Mouse (Mus musculus): ENCODE measurements around the gene Foxi3.

Gene Foxi3

GRCm38 (mm10) chr6:70956285-70956912 lies at the start of gene Foxi3:
Gene Foxi3 (plus strand): TSS chr6:70956531.
- in situ Hi-C loops (cut with MboI) = no loop called here

DNA sequence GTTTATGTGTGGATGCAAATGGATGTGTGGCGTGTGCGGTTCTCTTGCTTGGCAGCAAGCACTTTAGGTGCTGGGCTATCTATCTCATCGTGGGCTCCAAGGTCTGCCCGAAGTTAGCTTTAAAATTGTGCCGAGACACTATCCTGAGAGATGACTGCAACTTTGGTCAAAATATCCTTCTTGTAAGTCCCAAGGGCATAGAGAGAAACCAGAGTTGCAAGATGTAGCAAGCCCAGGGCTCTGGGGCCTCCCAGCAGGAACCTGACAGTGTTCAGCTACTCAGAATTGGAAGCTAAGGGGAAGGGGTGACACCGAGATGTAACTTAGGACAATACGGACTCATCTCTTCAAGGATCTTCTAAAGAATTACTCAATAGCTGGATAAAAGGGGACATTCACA lies 46.8 kb upstream of the Foxi3 start:
- in situ Hi-C loops (cut with MboI) = no loop called here

DNA sequence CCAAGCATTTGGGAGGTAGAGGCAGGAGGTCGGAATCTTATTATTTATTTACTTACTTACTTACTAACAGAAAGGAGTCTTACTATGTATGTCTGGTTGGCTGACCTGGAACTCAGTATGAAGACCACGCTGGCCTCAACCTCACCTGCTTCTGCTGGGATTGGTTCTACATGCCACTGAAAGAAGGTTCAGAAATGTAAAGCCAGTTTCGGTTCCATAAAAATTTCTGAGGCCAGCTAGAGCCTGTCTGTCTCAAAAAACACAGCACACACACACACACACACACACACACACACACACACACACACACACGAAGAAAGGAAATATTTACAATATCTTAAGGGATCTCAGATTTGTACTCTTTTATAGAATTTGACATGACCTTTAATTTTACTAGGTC lies 46.0 kb upstream of the Foxi3 start:
- in situ Hi-C loops (cut with MboI) = no loop called here

GRCm38 (mm10) chr6:70911668-70912395 lies 44.5 kb upstream of the Foxi3 start:
- in situ Hi-C loops (cut with MboI) = no loop called here

- in situ Hi-C loops (cut with MboI) = no loop called here
Measured at GRCm38 (mm10) chr6:70912396-70912765, 44.0 kb upstream of the Foxi3 start.

- in situ Hi-C loops (cut with MboI) = no loop called here
Measured at GRCm38 (mm10) chr6:70918827-70919226, 37.5 kb upstream of the Foxi3 start, which contains the start of gene Tex37. Gene Tex37 (minus strand): TSS chr6:70918927.

- in situ Hi-C loops (cut with MboI) = no loop called here
Measured at GRCm38 (mm10) chr6:70921274-70922074, 34.9 kb upstream of the Foxi3 start.

- in situ Hi-C loops (cut with MboI) = no loop called here
Measured at GRCm38 (mm10) chr6:70931801-70932200, 24.5 kb upstream of the Foxi3 start.

DNA sequence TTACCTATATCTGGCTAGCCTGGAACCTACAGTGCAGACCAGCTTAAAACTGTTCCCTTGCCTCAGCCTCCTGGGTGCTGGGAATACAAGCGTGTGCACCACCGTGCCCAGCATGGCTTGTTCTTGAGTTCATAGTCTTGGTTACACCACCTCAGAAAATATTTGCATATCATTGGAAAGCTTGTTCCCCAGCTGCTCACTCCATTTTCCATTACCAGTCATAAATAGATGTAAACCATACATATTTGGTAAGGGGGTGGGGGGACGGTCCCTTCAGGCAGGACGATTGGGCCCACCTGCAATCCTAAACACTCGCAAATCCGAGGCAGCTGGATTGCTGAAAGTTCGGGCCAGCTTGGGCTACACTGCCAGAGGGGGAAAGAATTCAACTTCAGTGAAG lies 3.1 kb upstream of the Foxi3 start:
- in situ Hi-C loops (cut with MboI) = no loop called here

- in situ Hi-C loops (cut with MboI) = no loop called here
Measured at GRCm38 (mm10) chr6:70954040-70954439, 2.3 kb upstream of the Foxi3 start.

- in situ Hi-C loops (cut with MboI) = no loop called here
Measured at GRCm38 (mm10) chr6:70955291-70955800, 985 bp upstream of the Foxi3 start.

GRCm38 (mm10) chr6:70955841-70956240 lies 490 bp upstream of the Foxi3 start:
- in situ Hi-C loops (cut with MboI) = no loop called here

DNA sequence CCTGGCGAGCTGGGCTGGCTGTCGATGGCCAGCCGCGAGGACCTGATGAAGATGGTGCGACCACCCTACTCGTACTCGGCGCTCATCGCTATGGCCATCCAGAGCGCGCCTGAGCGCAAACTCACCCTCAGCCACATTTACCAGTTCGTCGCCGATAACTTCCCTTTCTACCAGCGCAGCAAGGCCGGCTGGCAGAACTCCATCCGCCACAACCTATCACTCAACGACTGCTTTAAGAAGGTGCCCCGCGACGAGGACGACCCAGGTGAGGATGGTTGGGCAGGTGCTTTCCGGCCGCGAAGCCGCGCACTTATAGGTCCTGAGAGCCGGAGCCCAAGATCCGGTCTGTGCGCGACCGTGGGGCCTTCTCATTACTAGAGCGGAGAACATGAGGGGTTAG lies 605 bp downstream of the Foxi3 start:
- in situ Hi-C loops (cut with MboI) = no loop called here

- in situ Hi-C loops (cut with MboI) = no loop called here
Measured at GRCm38 (mm10) chr6:70957341-70957940, 1.1 kb downstream of the Foxi3 start.

- in situ Hi-C loops (cut with MboI) = no loop called here
Measured at GRCm38 (mm10) chr6:70964116-70964830, 7.9 kb downstream of the Foxi3 start.

DNA sequence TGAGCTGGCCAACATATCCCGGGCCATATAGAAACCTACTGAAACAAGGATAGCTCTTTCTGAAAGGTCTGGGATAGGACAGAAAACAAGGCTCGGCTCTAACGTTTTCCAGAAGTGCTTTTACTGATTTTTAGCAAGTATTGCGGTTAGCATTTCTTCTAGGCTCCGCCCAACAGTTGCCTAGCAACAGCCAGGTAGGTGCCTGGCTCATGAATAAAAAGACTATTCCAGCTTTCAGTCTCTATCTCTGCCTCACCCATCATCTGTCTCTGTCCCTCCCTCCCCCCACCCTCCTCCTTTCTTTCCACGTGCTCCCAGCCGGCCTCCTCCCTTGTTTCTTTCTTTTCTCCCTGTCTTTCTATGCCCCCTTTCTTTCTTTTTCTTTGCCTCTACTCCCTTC lies 9.4 kb downstream of the Foxi3 start:
- in situ Hi-C loops (cut with MboI) = no loop called here

GRCm38 (mm10) chr6:70967422-70967821 lies 11.1 kb downstream of the Foxi3 start:
- in situ Hi-C loops (cut with MboI) = no loop called here

DNA sequence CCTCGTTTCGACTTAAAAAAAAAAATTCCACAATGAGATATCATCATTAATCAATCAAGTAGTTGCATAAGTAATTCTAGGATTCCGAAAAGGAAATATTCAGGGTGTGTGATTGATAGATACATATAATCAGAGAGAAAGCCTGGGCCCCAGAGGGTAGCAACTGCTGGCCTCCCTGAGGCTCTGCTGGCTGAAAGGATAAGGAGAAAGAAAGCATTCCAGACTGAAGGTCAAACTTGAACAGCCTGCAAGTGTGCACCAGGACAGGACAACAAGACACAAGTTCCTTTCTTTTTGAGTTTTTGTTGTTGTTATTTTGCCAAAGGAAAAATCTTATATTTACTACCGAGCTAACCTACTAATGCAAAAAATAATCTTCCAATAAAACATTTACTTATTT lies 12.0 kb downstream of the Foxi3 start:
- in situ Hi-C loops (cut with MboI) = no loop called here

DNA sequence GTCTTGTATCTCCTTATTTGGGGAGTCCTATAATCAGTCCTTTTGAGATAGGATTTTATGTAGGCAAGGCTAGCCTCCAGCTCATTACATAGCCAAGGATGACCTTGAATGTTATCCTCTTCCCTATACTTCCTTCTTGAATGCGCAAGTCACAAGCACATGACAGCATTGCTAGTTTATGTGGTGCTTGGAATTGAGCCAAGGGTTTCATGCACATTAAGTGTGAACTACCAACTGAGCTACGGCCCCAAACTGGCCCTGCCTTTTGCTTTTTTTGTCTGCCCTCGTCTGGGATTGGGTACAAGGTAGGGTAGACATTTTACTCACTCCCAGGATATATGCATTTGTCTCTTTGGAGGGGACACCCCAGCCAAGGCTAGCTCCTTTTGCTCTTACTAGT lies 16.7 kb downstream of the Foxi3 start:
- in situ Hi-C loops (cut with MboI) = no loop called here

- in situ Hi-C loops (cut with MboI) = no loop called here
Measured at GRCm38 (mm10) chr6:70981036-70981435, 24.7 kb downstream of the Foxi3 start.

DNA sequence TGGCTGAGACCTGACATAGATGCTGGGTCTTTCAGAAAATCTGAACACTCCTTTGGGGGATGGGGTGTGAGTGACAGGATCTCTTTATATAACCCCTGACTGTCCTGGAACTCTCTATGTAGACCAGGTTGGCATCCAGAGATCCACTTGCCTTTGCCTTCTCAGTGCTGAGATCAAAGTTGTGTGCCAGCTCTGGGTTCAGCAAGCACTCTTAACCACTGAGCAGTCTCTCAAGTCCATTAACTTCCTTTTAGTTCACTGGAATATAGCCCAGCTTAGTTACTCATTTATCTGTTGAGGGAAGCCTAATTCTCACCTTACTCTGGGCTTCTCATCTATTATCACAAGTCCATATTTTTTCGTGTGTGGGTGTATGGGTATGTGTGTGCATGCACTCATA lies 26.1 kb downstream of the Foxi3 start:
- in situ Hi-C loops (cut with MboI) = no loop called here

- in situ Hi-C loops (cut with MboI) = no loop called here
Measured at GRCm38 (mm10) chr6:70986683-70987082, 30.4 kb downstream of the Foxi3 start.

Data from mature B cell (primary cell).